Mouse (Mus musculus): Measurements from ENCODE around the gene Flot1.
"Not testable (repeated sequence)": the region's sequence is repeated elsewhere in the genome, so short reads cannot be mapped to it uniquely, and the experiment has no call there.

Gene Flot1

DNA sequence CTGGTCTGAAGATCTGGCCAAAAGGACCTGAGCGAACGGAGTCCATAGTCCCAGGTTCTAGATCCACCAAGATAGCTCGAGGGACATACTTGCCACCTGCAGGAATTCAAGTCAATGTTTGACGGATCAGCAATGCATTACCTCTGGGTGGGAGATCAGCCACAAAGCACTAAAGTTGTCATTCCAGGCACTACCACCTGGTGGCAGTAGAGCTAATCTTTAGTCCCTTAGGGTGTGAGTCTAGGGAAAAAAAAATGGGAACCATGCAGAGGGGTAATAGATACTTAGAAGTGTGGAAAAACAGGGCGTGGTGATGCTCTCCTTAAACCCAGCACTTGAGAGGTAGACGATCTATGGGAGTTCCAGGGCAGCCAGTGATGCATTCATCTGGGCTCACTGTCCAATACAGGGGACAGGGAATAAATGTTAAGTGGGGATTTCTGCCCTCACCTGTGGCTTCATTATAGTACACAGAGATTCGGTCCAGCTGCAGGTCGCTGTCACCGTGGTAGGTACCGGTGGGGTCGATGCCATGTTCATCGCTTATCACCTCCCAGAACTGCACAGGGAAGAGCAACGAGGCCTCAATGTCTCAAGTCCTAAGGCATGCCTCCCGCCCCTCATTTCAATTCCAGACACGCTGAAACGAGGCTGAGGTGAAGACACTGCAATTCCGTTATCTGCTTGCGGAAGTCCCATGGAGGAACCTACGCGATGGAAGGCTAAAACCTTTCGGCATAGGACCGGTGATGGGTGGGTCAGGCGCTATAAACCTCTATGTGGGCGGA, 13.3 kb downstream of the Flot1 start:
- DNase-seq (ENCODE audit: low read depth) = peak; percentile 85

DNA sequence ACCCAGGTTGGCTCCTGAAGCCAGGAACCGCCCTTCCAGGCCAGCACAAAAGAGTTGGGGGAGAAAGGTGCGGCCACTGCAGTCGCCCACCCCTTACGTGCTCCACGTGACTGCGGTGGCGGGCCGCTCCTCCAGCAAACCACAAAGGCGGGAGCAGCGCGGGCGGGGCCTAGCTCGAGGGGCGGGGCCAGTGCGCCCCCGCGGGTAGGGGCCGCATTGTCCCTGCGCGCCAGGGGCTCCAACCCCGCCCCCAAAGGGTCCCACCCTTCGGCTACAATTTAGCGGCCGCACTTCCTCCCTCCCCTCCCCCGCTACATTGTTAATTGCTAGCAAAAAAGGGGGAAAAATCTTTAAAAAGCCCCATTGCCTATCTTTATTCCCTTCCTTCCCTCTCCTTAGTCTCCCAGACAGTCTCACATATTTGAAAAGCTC, 14.0 kb downstream of the Flot1 start:
- peak; percentile 83 for DNase-seq (ENCODE audit: low read depth)

DNA sequence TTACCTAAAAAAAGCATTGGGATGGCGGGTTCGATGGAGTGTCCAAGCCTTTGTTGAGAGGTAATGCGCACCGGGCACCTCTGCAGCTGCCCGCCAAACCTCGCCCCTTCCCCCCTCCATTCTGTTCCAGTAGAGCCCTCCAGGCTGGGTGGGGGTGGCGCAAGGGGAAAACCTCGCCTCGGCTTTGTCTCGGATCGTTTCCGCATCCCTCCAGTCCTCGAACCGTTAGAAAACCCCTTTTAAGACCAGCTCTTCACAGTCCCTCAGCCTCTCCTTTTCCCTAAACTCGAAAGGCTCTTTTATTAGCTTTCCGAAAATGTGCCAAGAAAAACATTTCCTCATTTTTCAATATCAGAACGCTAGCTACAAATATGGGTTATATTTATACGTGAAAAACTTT, 14.5 kb downstream of the Flot1 start:
- DNase-seq (ENCODE audit: low read depth) = no peak

DNA sequence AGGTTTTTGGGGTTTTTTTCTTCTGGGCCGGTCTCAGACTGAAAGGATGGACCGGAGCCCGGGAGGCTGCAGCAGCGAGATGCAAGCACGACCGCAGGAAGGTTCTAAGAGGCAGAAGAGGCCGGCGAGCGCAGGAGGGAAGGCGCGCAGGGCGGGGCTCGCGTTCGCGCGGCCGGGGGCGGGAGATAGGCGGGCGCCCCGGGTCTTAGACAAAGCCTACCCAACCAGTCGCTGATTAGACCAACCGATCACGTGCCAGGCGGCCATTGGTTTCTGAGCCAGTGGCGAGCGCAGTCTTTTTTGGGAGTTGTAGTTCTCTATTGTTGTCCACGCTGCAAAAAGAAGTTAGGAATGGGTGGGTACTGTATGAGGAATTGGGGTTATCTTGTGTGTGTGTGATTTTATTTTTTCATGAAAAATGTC, 15.1 kb downstream of the Flot1 start, which contains the start of gene Tubb5:
Gene Tubb5, minus strand, starts transcription at position 185 of the 423 bp plus-strand sequence.
- DNase-seq (ENCODE audit: low read depth) = peak; percentile 95

DNA sequence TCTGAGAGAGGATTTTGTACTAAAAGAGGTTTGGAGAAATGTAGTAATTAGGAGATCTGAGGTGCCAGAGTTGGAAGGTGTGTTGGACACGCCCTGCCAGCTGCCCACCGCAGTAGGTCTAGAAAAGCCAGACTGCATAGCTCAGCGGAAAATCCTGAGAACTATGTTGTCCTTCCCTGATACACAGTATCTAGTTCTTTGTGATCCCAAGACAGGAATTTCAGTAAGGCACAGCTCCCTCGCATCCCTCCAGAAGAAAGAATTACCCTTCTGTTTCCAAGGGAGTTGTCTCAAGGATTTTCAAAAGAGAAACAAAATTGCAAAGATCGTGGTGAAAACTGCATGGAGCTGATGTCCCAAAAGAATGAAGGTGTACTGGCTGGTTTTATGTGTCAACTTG, 15.5 kb downstream of the Flot1 start:
- DNase-seq (ENCODE audit: low read depth) = no peak

DNA sequence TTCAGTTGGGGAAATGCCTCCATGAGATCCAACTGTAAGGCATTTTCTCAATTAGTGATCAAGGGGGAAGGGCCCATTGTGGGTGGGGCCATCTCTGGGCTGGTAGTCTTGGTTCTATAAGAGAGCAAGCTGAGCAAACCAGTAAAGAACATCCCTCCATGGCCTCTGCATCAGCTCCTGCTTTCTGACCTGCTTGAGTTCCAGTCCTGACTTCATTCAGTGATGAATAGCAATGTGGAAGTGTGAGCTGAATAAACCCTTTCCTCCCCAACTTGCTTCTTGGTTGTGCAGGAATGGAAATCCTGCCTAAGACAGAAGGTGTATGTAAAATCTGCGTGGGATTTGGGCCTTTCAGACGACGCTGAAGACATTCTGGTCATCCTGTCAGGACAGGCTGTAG, 16.0 kb downstream of the Flot1 start:
- not testable (repeated sequence) for DNase-seq (ENCODE audit: low read depth)

GRCm38 (mm10) chr17:35840561-35840960, 17.5 kb downstream of the Flot1 start:
- no peak for DNase-seq (ENCODE audit: low read depth)

- DNase-seq (ENCODE audit: low read depth) = peak; percentile 99
Measured at GRCm38 (mm10) chr17:35841076-35841950, 18.3 kb downstream of the Flot1 start, which contains the start of gene Mdc1. Gene Mdc1 (plus strand): TSS chr17:35841515.

- DNase-seq (ENCODE audit: low read depth) = no peak
Measured at GRCm38 (mm10) chr17:35842006-35842405, 19.0 kb downstream of the Flot1 start.

GRCm38 (mm10) chr17:35843514-35843913, 20.5 kb downstream of the Flot1 start:
- DNase-seq (ENCODE audit: low read depth) = no peak

- no peak for DNase-seq (ENCODE audit: low read depth)
Measured at GRCm38 (mm10) chr17:35848112-35848511, 25.1 kb downstream of the Flot1 start.

DNA sequence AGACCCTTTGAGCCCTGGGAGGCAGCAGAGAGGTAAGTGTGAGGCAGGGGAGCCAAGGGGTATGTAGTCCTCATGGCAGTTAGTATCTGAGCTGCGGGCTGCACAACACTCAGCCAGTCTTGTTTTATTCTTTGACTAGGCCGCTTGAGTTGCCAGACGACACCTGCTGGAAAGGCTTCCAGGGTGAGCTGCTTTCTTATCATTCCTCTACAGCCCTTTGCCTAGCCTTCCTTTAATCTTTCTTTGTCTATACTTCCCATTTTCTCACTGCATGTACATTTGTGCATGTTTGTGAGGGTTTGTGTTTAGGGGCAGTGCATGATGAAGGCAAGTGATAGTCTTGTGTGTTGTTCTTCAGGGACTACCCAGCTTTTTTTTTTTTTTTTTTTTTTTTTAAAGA, 27.9 kb downstream of the Flot1 start:
- DNase-seq (ENCODE audit: low read depth) = no peak

DNA sequence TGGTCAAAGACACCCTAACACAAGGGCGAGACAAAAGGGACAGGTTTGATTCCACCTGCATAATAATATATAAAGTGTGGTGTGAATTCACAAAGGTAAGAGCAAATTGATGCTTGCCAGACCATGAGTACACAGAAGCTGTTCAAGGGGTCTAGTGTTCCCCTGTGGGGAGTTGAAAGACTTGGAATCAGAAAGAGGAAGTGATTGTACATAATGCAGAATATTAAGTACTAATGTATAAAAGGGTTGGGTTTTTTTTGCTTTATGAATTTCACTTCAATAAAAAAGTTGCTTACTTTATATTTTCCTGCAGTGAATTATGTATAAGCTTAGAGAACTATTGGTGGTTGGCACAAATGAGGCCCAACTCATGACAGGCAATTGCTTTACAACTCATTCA, 36.3 kb downstream of the Flot1 start:
- no peak for DNase-seq (ENCODE audit: low read depth)

GRCm38 (mm10) chr17:35859835-35860234, 36.8 kb downstream of the Flot1 start:
- DNase-seq (ENCODE audit: low read depth) = no peak

DNA sequence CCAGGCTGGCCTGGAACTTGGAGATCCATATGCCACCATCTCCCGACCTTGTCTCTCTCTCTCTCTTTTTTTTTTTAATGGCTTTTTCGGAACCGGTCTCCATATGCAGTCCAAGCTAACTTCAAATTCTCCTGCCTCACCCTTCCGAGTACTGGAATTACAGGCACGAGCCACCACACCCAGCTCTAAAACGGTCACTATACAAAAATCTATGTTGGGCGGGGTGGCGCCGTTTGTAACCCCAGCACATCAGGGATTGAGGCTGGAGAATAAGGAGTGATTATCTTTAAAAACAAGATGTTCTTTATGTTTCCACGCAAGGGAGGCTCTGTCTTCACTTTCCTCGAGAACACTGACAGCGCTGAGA, 37.8 kb downstream of the Flot1 start:
- DNase-seq (ENCODE audit: low read depth) = no peak

GRCm38 (mm10) chr17:35861198-35861857, 38.3 kb downstream of the Flot1 start, which contains the start of gene Nrm:
Gene Nrm (plus strand): TSS chr17:35861318.
- DNase-seq (ENCODE audit: low read depth) = peak; percentile 79

- no peak for DNase-seq (ENCODE audit: low read depth)
Measured at GRCm38 (mm10) chr17:35864832-35865353, 41.9 kb downstream of the Flot1 start.

- DNase-seq (ENCODE audit: low read depth) = peak; percentile 54
Measured at GRCm38 (mm10) chr17:35865481-35866280, 42.7 kb downstream of the Flot1 start, which contains the start of gene Ppp1r18. Gene Ppp1r18 (plus strand): TSS chr17:35865593.

GRCm38 (mm10) chr17:35866281-35866831, 43.3 kb downstream of the Flot1 start:
- DNase-seq (ENCODE audit: low read depth) = no peak

Measured in c-Kit-positive CD71-negative TER-119-negative erythroid progenitor cells, embryonic 14.5 days (primary cell).